Mouse (Mus musculus) frontal cortex, adult 2 months (tissue): ENCODE measurements around the gene Kdelr3. TPM values are rescaled to one million over a fixed set of nuclear protein-coding genes. Genes with fewer than 3 reads are reported as not detected.
A peak's percentile ranks its signal among the peaks of the same experiment; 100 is the strongest.

Source experiments
- DNase-seq, 2 experiments: peaks; one replicate each; pipeline ENCODE4 v3.0.0; 2022; ENCODE audit warnings: low spot score in 1 of 2; ENCODE audit errors: extremely low spot score in 1 of 2
- polyA plus RNA-seq: library from polyadenylated mRNA; depleted of rRNA; stranded (reverse); fragments of >200 nt; gene quantifications from 2 replicates; pipeline ENCODE4 v1.2.3, GENCODE M21; 2012; rRNA removed

Gene Kdelr3
- polyA plus RNA-seq = 1.6 TPM in 2 replicates

DNA sequence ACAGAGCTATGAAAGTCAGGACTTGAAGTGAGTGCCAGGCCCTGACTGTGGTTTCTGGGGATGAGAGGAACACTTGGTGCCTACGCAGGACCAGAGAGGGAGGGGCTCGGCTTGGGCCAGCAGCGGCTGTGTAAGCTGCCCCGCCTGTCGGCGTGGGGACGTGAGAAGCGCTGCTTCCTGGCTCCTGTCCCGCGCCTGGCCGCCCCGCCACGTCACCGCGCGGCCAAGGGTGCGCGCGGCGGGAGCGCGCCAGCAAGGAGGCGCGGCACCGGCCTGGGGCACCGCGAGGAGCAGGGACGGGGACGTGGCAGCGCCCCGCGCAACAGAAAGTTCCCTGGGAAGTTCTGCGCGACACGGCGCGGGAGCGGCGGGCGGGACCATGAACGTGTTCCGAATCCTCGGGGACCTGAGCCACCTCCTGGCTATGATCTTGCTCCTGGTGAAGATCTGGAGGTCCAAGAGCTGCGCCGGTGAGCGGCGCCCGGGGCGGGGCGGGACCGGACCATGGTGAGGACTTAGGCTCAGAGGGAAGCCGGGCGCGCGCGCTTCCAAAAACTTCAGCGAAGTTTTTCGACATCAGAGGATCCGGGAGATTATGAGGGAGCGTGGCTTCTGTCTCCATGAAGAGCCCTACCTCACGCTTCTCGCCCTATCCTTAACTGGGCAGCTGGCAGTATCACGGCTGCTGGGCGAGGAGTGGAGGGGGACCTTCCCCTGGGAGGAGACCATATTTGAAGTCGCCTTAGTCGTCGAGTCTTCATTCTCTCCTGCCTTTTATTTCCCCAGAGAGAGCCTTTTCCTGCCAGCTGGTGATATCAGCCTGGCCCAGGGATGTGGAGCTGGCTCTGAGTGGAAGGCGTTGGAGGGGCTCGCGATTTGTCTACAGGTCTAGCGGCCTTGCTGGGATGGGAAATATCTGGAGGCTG is at the start of gene Kdelr3:
Gene Kdelr3, plus strand, starts transcription at position 241 of the 926 bp plus-strand sequence.
- peak in 1 of 2 experiments; percentile 53 for DNase-seq

DNA sequence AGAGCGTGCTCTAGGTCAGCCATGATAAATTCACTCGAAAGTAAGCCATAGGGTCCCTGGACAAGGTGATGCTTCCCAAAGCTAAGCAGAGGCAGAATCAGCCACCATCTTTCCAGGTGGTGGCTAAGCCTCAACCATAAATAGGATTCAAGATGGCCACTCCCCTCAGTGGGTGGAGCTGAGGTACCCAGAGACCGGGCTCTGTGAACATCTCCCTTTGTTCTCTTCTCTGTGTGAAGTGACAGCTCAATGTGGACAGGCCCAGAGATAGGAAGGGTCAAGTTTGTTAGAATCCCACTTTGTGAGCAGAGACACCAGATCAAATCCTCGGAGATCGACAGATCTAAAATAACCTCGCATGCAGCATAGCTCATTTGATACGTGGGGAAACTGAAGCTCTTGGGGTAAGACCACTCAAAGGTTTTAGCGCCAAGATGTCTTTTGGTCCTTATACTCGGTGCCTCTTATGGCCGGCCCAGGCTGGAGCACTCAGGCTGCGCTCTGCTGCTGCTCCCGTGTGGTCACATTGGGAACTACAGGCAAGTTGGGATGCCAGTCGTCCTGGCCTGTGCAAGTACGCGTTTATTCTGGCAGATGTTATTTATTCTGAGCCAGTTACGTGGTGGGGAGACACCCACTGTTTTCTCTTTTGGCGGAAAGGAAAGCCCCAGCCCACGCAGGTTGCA is 49.5 kb upstream of the Kdelr3 start:
- DNase-seq = peak in 1 of 2 experiments; percentile 94

DNA sequence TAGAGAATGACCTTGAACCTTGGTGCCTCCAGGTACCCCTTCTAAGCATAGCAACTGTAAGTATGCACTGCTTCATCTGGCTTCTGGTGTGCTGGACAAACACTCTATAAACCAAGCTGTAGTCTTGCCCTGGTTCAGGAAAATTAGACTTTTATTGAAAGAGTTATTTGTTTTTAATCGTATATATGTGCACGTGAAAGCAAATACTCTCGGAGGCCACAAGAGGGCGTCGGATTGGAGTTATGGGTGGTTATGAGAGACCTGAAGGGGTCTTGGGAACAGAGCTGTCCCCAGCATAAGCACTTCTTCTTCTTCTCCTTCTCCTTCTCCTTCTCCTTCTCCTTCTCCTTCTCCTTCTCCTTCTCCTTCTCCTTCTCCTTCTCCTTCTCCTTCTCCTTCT is 46.6 kb upstream of the Kdelr3 start:
- no peak for DNase-seq

DNA sequence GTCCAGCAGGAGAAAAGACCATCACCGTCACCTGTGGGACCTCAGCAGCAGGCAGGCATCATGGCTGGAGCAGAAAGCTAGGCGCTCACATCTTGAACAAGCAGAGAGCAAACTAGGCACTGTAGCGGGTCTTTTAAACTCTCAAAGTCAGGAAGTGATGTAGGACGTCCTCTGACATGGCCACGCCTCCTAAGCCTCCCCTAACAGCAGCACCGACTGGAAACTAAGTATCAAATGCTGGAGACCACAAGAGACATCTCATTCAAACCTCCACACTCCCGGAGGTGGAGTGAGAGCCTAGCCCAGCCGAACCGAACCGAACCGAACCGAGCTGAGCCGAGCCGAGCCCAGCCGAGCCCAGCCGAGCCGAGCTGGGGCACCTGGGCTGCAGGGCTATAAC is 45.6 kb upstream of the Kdelr3 start:
- no peak for DNase-seq

DNA sequence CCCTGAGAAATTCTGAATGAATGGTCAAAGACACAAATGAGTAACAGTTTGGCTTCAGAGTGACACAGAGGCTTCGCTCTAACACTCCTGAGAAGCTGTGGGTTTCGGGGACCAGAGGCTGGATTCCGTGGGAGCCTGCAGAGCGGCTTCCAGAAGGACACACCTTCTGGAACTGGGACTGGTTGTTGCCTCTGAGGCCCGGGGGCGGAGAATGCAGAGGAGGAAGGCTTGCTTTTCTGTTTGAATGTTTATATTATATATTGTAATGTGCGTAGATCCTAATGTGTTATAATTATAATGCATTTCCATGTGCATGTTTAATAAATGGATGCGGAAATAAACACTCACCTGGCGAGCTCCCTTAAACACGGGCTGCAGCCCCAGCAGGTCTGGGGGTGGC is 45.1 kb upstream of the Kdelr3 start:
- no peak for DNase-seq

DNA sequence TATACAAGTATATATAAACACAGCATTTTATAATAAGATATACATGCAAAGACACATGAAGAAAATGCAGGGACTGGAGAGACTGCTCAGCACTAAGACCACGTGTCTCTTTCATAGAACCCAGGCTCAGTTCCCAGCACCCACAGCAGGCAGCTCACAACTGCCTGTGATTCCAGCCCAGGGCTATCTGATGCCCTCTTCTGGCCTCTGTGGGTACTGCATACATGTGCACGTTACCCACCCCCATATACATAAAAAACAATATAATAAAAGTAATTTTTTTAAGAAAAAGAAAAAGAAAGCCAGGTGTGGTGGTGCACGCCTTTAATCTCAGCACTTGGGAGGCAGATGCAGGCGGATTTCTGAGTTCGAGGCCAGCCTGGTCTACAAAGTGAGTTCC is 43.2 kb upstream of the Kdelr3 start:
- no peak for DNase-seq

DNA sequence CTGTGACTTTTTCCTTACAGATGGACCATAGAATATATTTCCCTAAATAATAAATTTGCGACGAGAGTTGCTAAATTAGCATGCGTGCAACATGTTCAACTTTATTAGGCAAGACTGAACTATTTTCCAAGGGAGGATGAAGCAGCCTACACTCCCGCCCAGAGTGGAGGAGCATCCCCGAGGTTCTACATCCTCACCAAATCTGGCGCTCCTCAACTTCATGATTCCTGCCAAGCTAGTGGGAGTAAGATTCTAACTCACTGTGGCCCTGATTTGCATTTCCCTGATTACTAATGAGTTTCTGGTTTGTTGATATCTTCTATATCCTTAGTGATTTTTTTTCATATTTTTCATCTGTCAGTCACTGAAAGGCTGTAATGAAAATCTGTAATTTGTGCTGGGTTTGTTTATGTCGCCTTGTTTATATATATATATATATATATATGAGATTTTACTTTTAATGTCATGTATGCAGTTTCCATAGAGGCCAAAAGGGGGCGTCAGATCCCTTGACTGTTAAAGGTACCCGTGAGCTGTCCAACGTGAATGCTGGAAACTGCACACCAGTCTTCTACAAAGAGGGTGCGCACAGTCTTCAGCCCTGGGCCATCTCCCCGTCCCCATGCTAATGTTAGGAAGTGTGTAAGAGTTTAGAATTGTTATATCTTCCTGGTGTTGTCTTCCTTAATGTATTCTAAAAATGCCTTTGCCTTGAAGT is 42.4 kb upstream of the Kdelr3 start:
- DNase-seq = peak in 1 of 2 experiments; percentile 59

DNA sequence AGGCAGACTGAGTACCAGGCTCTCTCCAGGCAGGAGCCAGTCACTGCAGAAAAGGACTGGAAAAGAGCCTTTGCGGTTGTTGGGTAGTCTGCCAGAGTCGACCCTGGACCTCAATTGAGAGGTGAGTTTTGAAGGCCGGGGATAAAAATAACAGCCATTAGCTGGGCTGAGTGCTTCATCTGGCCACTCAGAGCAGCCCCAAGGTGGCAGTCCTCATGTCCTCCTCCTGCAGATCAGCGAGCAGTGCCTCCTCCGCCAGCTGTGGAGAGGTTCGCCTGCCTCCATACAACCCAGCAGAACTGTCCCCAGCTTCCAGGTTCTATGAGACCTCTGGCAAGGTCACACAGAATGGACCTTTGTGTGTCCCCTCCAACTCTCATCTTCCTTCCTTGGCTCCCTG is 39.0 kb upstream of the Kdelr3 start:
- no peak for DNase-seq

DNA sequence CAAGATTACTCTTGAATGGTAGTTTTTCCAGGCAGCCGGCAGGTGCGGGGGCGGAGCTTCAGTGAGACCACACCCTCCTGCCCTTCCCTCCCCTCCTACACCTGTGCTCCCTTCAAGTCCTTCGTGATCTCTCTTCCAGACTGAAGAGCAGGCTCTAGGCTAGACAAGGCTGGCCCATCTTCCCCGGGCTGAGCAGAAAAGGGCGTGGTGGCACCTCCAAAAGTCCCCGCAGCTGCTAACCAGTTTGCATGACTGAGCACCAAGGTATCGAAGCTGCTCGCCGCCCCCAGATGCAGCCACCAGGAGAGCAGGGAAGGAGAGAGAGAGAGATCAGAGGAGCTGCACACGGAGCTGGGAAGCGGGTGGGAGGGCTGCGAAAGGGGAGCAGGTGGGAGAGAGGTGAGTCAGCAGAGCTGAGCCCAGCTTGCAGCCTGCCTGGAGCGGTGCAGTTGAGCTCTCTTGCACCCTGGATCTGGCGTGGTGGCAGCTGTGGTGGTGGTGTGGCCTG is 35.0 kb upstream of the Kdelr3 start:
- DNase-seq = peak; percentile 75 to 81

DNA sequence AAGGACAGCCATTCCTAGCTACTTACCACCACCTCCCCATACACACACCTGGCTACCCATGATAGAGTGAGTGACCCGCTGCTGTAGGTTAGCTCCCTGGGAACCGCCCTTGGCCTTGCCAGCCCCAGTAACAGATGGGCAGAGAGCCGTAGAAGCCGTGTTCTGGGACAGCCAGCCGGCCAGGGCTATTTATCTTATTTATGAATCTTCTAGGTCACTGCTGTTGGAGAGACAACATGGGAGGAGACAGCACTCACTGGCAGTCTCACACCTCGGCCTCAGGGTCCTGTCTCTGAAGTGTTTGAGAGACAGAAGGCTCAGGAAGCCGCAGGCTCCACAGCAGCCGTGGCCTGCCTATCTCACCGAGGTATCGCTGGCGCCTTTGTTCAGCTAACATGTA is 26.7 kb upstream of the Kdelr3 start:
- DNase-seq = no peak

DNA sequence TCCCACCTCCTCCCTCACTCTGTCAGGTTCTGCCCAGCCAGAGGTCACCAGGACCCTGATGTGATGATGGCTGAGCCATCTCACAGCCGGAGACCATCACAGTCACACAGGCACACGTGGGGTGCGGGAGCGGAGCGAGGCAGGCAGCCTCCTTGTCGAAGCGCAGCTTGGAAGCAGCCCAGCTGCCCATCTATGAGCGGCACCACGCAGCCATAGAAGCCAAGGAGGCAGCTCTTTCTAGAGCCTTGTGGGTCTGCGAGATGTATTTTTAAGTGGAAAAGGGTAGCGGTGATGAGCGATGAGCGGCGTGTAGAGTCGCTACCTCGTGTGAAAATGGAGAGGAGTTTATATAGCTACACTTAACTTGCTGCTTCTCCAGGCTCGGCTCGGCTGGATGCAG is 22.7 kb upstream of the Kdelr3 start:
- DNase-seq = peak in 1 of 2 experiments; percentile 69

DNA sequence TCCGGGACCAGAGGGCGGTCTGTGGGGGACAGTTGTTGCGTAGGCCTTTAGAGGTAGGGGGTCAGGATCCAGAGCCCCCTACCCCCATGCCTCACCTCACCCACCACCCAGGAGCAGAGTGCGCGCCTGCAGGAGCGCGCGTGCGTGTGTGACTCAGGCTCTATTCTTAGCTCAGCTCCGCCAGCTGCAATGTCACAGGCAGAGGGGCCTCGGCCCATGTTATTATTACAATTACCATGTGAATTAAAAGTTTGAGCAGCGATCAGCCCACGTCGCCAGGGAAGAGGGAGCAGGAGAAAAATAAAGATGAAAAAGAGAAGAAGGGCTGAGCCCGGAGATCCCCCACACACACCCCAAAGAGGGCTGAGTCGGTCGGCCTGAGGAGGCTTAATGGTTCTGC is 16.1 kb upstream of the Kdelr3 start:
- DNase-seq = no peak

DNA sequence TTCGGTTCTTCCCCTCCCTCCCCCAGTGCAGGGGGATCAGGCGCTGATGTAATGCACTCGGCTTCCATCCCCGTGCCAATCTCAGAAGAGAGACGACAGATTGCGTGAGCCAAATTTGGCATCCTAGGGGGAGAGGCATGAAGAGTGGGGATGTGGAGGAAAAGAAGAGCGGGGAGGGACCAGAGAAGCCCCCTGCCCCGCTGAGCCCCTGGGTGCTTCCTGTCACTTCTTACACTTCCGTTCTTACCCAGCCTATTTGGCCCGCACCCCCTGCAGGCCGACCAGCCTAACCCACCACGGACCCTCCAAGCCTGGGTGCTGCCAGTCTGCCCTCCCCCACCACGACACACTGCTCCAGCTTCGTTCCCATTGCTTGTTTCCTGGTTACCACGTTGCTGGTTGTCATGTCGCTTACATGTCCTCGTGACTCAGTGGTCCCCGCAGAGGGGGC is 13.3 kb upstream of the Kdelr3 start:
- DNase-seq = peak in 1 of 2 experiments; percentile 79

DNA sequence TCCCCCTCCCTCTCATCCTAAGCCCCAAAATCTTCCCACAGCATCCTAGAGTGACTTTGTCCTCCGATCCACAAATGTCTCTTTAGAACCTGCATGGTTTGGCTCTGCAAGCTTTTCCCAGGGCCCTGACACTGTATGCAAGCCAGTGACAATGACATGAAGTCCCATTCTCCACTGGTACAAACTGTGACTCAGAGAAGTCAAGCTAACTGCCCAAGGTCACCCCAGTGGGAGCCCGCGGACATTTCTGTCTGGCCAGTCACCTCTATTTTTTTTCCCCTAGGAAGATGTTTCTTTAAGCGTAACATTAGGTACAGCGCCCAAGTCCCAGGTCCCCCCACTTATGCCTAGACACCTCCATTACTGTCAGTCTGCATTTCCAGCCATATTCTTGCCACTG is 12.8 kb upstream of the Kdelr3 start:
- DNase-seq = no peak

DNA sequence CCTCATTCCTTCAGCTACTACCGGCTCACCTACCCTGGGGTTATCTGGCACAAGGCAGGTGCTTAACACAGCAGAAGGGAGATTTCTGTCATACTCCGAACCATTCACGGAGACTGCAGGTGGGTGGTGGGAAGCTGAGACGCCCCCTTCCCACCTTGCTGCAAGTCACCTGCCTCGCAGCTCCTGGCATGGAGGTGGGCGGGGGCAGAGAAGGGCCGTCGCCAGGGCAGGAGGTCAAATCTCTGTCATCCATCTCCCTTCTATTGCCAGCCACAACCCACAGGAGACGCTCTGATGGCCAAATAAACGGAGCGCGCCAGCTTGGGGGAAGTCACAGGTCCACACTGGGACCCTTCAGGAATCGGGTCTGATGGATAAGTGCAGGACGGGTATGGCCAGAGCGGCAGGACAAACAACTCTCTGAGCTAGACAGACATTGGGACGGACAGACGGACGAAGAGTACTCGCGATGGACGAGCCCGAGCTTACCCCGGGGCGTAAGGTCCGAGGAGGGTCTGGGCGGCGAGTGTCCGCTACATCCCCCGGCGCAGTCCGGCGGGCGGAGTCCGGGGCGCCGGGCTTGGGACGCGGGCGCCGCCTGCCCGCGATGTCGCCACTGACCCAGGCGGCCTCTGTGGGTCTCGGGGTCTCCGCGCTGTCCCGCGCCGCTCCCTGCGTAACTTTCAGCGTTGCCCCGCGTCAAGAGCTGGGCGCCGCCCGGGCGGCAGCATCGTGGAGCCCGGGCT is 11.3 kb upstream of the Kdelr3 start, which contains the start of gene Kcnj4:
Gene Kcnj4, minus strand, starts transcription at position 535 of the 746 bp plus-strand sequence.
- DNase-seq = no peak

DNA sequence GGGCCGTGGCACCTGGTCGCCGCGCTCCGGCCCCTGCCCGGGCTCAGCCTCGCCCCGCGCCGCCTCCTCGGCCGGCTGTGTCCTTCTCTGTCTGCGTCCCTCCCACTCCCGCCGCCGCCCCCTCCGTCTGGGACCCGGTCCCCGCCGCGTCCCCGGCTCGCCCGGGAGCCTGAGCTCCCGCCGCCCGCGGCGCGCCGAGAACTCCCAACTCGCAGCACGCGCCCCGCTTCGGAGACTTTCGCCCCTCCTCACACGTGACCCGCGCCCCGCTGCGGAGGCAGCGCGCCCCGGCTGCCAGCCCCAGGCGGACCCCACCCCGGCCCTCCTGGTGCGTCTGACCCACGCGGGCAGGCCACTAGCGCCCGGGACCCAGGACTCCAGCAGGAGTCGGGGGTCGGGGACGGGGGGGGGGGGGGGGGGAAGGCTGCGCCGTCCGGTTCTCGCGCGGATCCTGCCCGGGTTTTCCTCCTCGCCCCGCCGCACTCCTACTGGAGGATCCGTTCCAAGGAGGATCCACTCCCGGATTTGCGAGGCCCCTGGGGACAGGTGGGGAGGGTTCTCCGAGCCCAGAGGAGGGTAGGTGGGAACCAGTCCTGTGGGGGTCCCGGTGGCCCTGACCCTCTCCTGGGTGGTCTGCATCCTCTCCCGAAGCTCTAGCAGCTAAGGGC is 10.5 kb upstream of the Kdelr3 start:
- peak in 1 of 2 experiments; percentile 86 for DNase-seq

DNA sequence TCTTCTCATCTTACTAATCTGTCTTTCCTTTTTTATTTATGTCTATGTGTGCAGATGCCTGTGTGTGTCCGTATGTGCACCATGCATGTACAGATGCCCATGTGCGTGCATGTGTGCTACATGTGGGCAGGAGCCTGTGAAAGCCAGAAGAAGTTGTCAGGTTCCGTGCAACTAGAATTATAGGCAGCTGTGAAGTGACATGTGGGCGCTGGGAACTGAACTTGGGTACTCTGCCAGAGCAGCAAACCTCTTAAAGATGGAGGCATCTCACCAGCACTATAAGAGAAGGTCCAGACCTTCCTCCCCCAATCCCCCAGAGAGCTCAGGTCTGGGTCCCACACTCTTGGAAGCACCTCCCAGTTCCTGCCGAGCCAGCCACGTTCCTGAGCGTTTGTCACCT is 9.8 kb upstream of the Kdelr3 start:
- peak in 1 of 2 experiments; percentile 54 for DNase-seq

DNA sequence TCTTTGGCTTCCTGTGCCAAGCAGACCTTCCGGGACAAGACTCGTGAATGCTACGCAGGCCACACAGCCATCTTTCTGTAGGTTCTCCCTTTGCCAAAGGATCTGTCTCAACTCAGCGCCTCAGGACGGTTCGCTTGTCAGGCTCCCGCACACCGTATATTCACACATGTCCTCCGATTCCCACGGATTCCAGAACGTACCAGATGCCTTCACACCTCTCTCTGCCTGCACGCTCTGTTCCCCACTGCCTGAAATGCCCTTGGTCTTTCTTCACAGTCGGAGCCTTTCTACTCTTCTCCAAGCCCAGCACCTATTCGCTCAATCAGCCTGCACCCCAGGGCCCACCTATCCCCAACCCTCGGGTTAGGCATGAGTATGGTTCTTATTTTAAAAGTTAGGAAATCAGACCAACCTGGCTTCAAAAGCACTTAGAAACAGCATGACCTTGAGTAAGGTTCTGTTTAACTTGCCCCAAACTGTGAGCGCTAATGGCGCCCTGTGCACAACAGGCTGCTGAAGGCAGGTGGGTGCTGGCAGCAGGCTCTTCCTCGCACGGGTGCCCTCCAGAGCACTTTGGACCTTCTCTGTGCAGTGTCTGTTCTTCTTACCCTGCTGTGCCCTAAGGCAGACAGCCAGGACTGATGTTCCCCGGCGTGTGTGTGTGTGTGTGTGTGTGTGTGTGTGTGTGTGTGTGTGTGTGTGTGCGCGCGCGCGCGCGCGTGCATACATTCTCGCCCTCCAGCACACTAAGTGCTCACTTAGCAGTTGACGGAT is 9.0 kb upstream of the Kdelr3 start:
- peak in 1 of 2 experiments; percentile 60 for DNase-seq

DNA sequence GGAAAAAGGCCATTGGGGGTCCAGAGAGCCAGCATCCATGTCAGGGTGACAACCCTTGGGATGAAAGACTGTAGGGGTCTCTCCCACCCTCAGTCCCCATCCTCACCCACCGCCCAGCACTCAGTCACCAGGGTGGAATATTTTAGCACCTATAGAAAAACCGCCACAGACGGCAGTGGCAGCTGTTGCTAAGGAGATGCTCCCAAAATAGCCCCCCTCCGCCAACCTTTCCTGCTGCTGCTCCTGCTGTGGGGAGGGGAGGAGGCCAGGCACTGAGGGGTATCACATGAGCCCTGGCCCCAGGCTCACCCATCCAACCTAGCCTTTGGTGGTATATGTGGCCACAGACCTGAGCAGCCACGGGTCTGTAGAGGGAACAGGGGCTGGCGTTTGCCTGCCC is 6.2 kb upstream of the Kdelr3 start:
- peak; percentile 71 to 77 for DNase-seq
